Mouse (Mus musculus): ENCODE results near the gene Olfr94. TPM values are rescaled to one million over a fixed set of nuclear protein-coding genes. Genes with fewer than 3 reads are reported as not detected.

Gene Olfr94
- total RNA-seq (2023) = not detected

GRCm38 (mm10) chr17:37200894-37201293 is at the start of gene Olfr94:
Gene Olfr94 (minus strand): TSS chr17:37200994.

DNA sequence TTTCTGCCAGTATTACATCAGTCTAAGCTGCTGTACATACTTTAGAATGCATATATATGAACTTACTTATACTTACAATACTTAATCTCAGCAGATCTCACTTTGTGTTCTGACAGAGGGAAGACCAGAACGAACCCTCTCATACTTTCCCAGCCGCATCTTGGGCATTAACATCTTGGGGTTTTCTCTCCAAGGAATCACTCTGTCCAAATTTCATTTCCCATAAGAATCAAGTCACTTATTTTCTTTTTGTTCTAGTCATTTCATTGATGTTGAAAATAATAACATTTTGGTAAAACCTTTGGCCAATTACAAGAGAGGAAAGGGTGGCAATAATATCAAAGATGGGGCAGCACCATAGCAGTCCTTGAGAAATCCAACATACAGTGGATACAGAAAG is 36.4 kb upstream of the Olfr94 start, which contains the start of gene Olfr97:
Gene Olfr97 (minus strand): TSS at position 101 of the 400 bp plus-strand sequence.

GRCm38 (mm10) chr17:37219846-37220245 is 19.1 kb upstream of the Olfr94 start, which contains the start of gene Olfr96:
Gene Olfr96 (plus strand): TSS chr17:37220146.

GRCm38 (mm10) chr17:37213018-37213417 is 12.2 kb upstream of the Olfr94 start, which contains the start of gene Olfr95:
Gene Olfr95 (minus strand): TSS chr17:37213118.

DNA sequence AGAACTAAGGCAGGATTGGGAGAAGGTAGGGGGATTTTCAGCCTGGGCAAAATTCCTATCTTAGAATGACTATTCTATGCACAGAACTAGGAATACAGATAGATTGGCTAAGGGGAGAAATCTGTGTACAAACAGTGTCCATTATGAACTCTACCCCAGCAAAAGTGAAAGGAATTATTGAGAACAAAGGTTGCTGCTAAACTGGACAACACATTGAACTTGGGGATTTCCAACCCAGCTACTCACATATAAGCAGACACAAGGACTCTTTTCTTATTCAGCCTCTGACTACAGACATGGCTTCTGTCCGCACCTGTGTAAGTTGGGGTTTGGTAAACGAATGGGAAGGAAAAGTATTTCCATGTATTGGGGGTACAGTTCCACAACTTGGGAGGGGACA is 7.1 kb downstream of the Olfr94 start, which contains the start of gene Ubd:
Gene Ubd (plus strand): TSS at position 237 of the 400 bp plus-strand sequence.

DNA sequence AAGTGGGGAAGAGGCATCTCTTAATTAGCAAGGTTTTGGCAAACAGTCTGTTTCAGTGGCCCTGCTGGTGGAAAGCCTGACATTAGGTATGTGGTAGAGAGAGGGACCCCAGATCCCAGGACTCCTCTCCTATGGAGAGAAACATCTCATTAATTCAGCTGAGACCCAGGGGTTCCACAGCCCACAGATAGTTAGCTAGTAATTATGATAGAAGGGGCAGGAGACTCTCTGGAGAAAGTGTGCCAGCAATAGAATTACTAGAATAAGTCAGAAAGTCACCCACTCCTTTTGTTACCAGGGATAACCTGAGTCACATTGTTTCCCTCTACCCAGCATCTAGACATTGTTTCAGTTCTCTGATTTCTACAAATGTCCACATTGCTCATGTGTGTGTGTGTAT is 39.4 kb downstream of the Olfr94 start, which contains the start of gene Olfr93:
Gene Olfr93 (minus strand): TSS at position 101 of the 400 bp plus-strand sequence.

Other genes with a start within 250 kb of the Olfr94 start
- 10 to 100 TPM; 36.4 to 42.1 TPM for gene Ppp1r11, start 249.3 kb downstream of the Olfr94 start, total RNA-seq (2023)
- gene Znrd1, start 242.4 kb downstream of the Olfr94 start, total RNA-seq (2023) = 10 to 100 TPM; 29.7 to 30.7 TPM
- gene Znrd1as, start 242.4 kb downstream of the Olfr94 start, total RNA-seq (2023) = 1 to 10 TPM; 1.6 to 1.9 TPM
- gene 2410137M14Rik, start 219.8 kb downstream of the Olfr94 start, total RNA-seq (2023) = not detected
- not detected for gene H2-M5, start 211.5 kb downstream of the Olfr94 start, total RNA-seq (2023)
- gene Zfp57, start 199.8 kb downstream of the Olfr94 start, total RNA-seq (2023) = under 1 TPM in 1 of 2 experiments, not detected in 1; 0.24 TPM
- not detected for gene Mog, start 177.6 kb downstream of the Olfr94 start, total RNA-seq (2023)
- gene Gabbr1, start 155.0 kb downstream of the Olfr94 start, total RNA-seq (2023) = 10 to 100 TPM; 87.9 to 96.0 TPM
- gene Olfr90, start 112.5 kb downstream of the Olfr94 start, total RNA-seq (2023) = under 1 TPM in 1 of 2 experiments, not detected in 1; 0.24 TPM
- not detected for gene Olfr91, start 102.7 kb downstream of the Olfr94 start, total RNA-seq (2023)
- not detected for gene Olfr92, start 80.9 kb downstream of the Olfr94 start, total RNA-seq (2023)
- not detected for gene Olfr93, start 39.5 kb downstream of the Olfr94 start, total RNA-seq (2023)
- not detected for gene Ubd, start 7.1 kb downstream of the Olfr94 start, total RNA-seq (2023)
- not detected for gene Olfr95, start 12.1 kb upstream of the Olfr94 start, total RNA-seq (2023)
- not detected for gene Olfr96, start 19.2 kb upstream of the Olfr94 start, total RNA-seq (2023)
- gene Olfr97, start 36.3 kb upstream of the Olfr94 start, total RNA-seq (2023) = not detected
- not detected for gene Olfr98, start 62.8 kb upstream of the Olfr94 start, total RNA-seq (2023)
- gene H2-M3, start 69.2 kb upstream of the Olfr94 start, total RNA-seq (2023) = 1 to 10 TPM; 4.0 to 5.0 TPM
- gene Olfr99, start 82.5 kb upstream of the Olfr94 start, total RNA-seq (2023) = not detected
- gene Olfr101, start 103.3 kb upstream of the Olfr94 start, total RNA-seq (2023) = not detected
- not detected for gene Olfr102, start 116.1 kb upstream of the Olfr94 start, total RNA-seq (2023)
- not detected for gene Olfr103, start 138.7 kb upstream of the Olfr94 start, total RNA-seq (2023)
- gene Olfr104-ps, start 158.6 kb upstream of the Olfr94 start, total RNA-seq (2023) = not detected
- gene Olfr105-ps, start 178.0 kb upstream of the Olfr94 start, total RNA-seq (2023) = not detected
- gene Olfr106-ps, start 189.4 kb upstream of the Olfr94 start, total RNA-seq (2023) = not detected
- gene Olfr107, start 198.2 kb upstream of the Olfr94 start, total RNA-seq (2023) = not detected
- not detected for gene Olfr108, start 244.5 kb upstream of the Olfr94 start, total RNA-seq (2023)

All from neutrophil, adult 83 days (primary cell).